ENCODE assay signal across 15 mouse cellular contexts in genomic region chr11:55021458-55021857, GRCm38 (mm10). TPM values are rescaled to one million over a fixed set of nuclear protein-coding genes. Genes with fewer than 3 reads are reported as not detected.
A peak's percentile ranks its signal among the peaks of the same experiment; 100 is the strongest.
DNase-seq lines count a peak whose midpoint lies in the region; ATAC-seq and TF ChIP-seq lines count a peak whose summit lies in the region.
"Had no signal": no experiment of that assay in that cellular context is flagged by ENCODE, and none has a peak within 500 bp of the region (broad histone marks: within the 10 kb centered on the region; RNA-seq: fewer than 3 reads in every experiment).

No protein-coding gene starts in this region.

- no peaks in the 10 kb centered on the region for H3K9me3 ChIP-seq in heart, embryonic 13.5 days
- H3K9me3 ChIP-seq in heart, embryonic 15.5 days (replicated peaks), result no peaks in the 10 kb centered on the region
- no peaks in the 10 kb centered on the region for H3K9me3 ChIP-seq in stomach, embryonic 14.5 days (ENCODE audit: control insufficient read depth, low read depth, low read length)

- H3K4me3 ChIP-seq in heart, embryonic 13.5 days, result no peak overlapping the region
- H3K4me3 ChIP-seq in layer of hippocampus, adult 2 months, result no peak overlapping the region
- no peak overlapping the region for H3K4me3 ChIP-seq in heart, embryonic 15.5 days
- H3K4me3 ChIP-seq in stomach, embryonic 14.5 days (ENCODE audit: low read depth, low read length), result no peak overlapping the region
- H3K4me3 ChIP-seq in thymus, adult 2 months (ENCODE audit: control insufficient read depth, insufficient read depth, low read length), result no peak overlapping the region
- H3K4me3 ChIP-seq: erythroblast, embryonic 14.5 days had no signal

- peaks cover 98% of the 10 kb centered on the region for H3K4me1 ChIP-seq in heart, embryonic 13.5 days
- peaks cover 99% of the 10 kb centered on the region for H3K4me1 ChIP-seq in heart, embryonic 15.5 days (replicated peaks)
- H3K4me1 ChIP-seq in stomach, embryonic 14.5 days (ENCODE audit: control insufficient read depth, insufficient read depth, low read length), result peaks cover 62% of the 10 kb centered on the region
- H3K4me1 ChIP-seq in thymus, adult 2 months (replicated peaks; ENCODE audit: control insufficient read depth, insufficient read depth, low read length), result peaks cover 33% of the 10 kb centered on the region

- H3K9ac ChIP-seq in heart, embryonic 13.5 days, result peak overlapping the region; percentile 68
- H3K9ac ChIP-seq in heart, embryonic 15.5 days, result no peak overlapping the region
- no peak overlapping the region for H3K9ac ChIP-seq in stomach, embryonic 14.5 days (replicated peaks; ENCODE audit: low read depth, low read length)

- TF ChIP-seq CTCF in layer of hippocampus, adult 2 months (conservative IDR thresholded peaks at IDR 0.05), result no peak
- TF ChIP-seq CTCF in thymus, adult 2 months (IDR thresholded peaks at IDR 0.05; ENCODE audit: borderline replicate concordance, control insufficient read depth, extremely low read depth, insufficient read depth, low read length, poor library complexity), result no peak

- H3K27me3 ChIP-seq in heart, embryonic 13.5 days (replicated peaks), result no peaks in the 10 kb centered on the region
- H3K27me3 ChIP-seq in heart, embryonic 15.5 days, result no peaks in the 10 kb centered on the region
- no peaks in the 10 kb centered on the region for H3K27me3 ChIP-seq in stomach, embryonic 14.5 days (ENCODE audit: control insufficient read depth, insufficient read depth, low read length)
- H3K27me3 ChIP-seq in thymus, adult 2 months (ENCODE audit: control insufficient read depth, insufficient read depth, low read length), result no peaks in the 10 kb centered on the region

- TF ChIP-seq POLR2A in thymus, adult 2 months (IDR thresholded peaks at IDR 0.05; ENCODE audit: control insufficient read depth, extremely low read depth, insufficient read depth, low read length, poor library complexity), result no peak

- peaks cover 71% of the 10 kb centered on the region for H3K36me3 ChIP-seq in heart, embryonic 13.5 days
- peaks cover 29% of the 10 kb centered on the region; the same call in 1 of the 2 replicates for H3K36me3 ChIP-seq in heart, embryonic 15.5 days
- peaks cover 45% of the 10 kb centered on the region for H3K36me3 ChIP-seq in stomach, embryonic 14.5 days (ENCODE audit: control insufficient read depth, insufficient read depth, low read length)
- H3K36me3 ChIP-seq in thymus, adult 2 months (ENCODE audit: control insufficient read depth, insufficient read depth, low read length), result no peaks in the 10 kb centered on the region

- no peak for ATAC-seq in heart, embryonic 13.5 days (ENCODE audit: extremely low read depth, insufficient number of reproducible peaks, low FRiP score, low TSS enrichment)
- ATAC-seq in heart, embryonic 15.5 days (replicated peaks; ENCODE audit: insufficient number of reproducible peaks, insufficient read depth, low FRiP score, low read depth), result no peak
- ATAC-seq in stomach, embryonic 14.5 days (ENCODE audit: insufficient number of reproducible peaks, insufficient read depth, low FRiP score, low read depth), result no peak
- ATAC-seq: activated CD4-positive, CD25-positive, alpha-beta regulatory T cell, adult 4 months; midbrain, embryonic 16.5 days had no signal

- DNase-seq in heart, adult 8-10 months (ENCODE audit: low spot score), result no peak
- DNase-seq in layer of hippocampus, adult 2 months (ENCODE audit: low spot score in 2 of 2), result no peak
- DNase-seq in layer of hippocampus, adult 9-11 months, result no peak
- no peak for DNase-seq in thymus, adult 2 months
- DNase-seq: cerebellum, adult 11 months; kidney, postnatal 36 days; liver; thymus, postnatal 14 days had no signal

- peak overlapping the region; percentile 56; the same call in 1 of the 2 replicates for H3K4me2 ChIP-seq in heart, embryonic 13.5 days
- H3K4me2 ChIP-seq in heart, embryonic 15.5 days, result no peak overlapping the region
- no peak overlapping the region for H3K4me2 ChIP-seq in stomach, embryonic 14.5 days (replicated peaks; ENCODE audit: low read depth, low read length)

- peak overlapping the region; percentile 98 for H3K27ac ChIP-seq in heart, embryonic 13.5 days (replicated peaks)
- H3K27ac ChIP-seq in layer of hippocampus, adult 2 months, result peak overlapping the region; percentile 81; the same call in 1 of the 2 replicates
- peak overlapping the region; percentile 98 for H3K27ac ChIP-seq in heart, embryonic 15.5 days
- H3K27ac ChIP-seq in stomach, embryonic 14.5 days (ENCODE audit: low read length), result peak overlapping the region; percentile 99; the same call in 1 of the 2 replicates
- no peak overlapping the region for H3K27ac ChIP-seq in thymus, adult 2 months (ENCODE audit: control insufficient read depth, insufficient read depth, low read length)

RNA-seq across cellular contexts. Expression of gene Anxa6, which starts 11.8 kb away (rescaled TPM):
- polyA plus RNA-seq in heart, embryonic 13.5 days (2015; fragmentation: Nextera tagmentation; extraction: Ambion mirVana), result 315 and 354 TPM in 2 replicates
- total RNA-seq in heart, adult 8-10 months (2022), result 100 to 1,000 TPM; 202 to 217 (median 212) TPM
- 100 to 1,000 TPM; 100 to 103 TPM for total RNA-seq in layer of hippocampus, adult 2 months (2021)
- 315 and 367 TPM in 2 replicates for polyA plus RNA-seq in heart, embryonic 15.5 days (2015; fragmentation: Nextera tagmentation; extraction: Ambion mirVana)
- polyA plus RNA-seq in stomach, embryonic 14.5 days (2014; fragmentation: Nextera tagmentation; extraction: Ambion mirVana), result 400 and 419 TPM in 2 replicates
- polyA plus RNA-seq in thymus, adult 2 months (2012; rRNA removed), result 121 and 130 TPM in 2 replicates

RNA-seq across cellular contexts. Expression of gene Ccdc69, which starts 56.5 kb away (rescaled TPM):
- 18.8 and 20.8 TPM in 2 replicates for polyA plus RNA-seq in heart, embryonic 13.5 days (2015; fragmentation: Nextera tagmentation; extraction: Ambion mirVana)
- total RNA-seq in heart, adult 8-10 months (2022), result 1 to 10 TPM; 5.9 to 9.4 (median 6.5) TPM
- total RNA-seq in layer of hippocampus, adult 2 months (2021), result under 1 TPM in 1 of 2 experiments, not detected in 1; 0.42 TPM
- 17.6 and 21.4 TPM in 2 replicates for polyA plus RNA-seq in heart, embryonic 15.5 days (2015; fragmentation: Nextera tagmentation; extraction: Ambion mirVana)
- polyA plus RNA-seq in stomach, embryonic 14.5 days (2014; fragmentation: Nextera tagmentation; extraction: Ambion mirVana), result 1.8 and 3.2 TPM in 2 replicates
- 13.9 and 16.5 TPM in 2 replicates for polyA plus RNA-seq in thymus, adult 2 months (2012; rRNA removed)
- polyA plus RNA-seq: erythroblast, embryonic 14.5 days; neural tube, embryonic 14.5 days had no signal

RNA-seq across cellular contexts. Expression of gene Tnip1, which starts 58.7 kb away (rescaled TPM):
- 18.6 and 21.2 TPM in 2 replicates for polyA plus RNA-seq in heart, embryonic 13.5 days (2015; fragmentation: Nextera tagmentation; extraction: Ambion mirVana)
- total RNA-seq in heart, adult 8-10 months (2022), result 10 to 100 TPM; 30.7 to 41.6 (median 35.2) TPM
- total RNA-seq in layer of hippocampus, adult 2 months (2021), result 10 to 100 TPM; 33.0 to 33.1 TPM
- polyA plus RNA-seq in heart, embryonic 15.5 days (2015; fragmentation: Nextera tagmentation; extraction: Ambion mirVana), result 20.3 and 24.3 TPM in 2 replicates
- 21.0 and 21.4 TPM in 2 replicates for polyA plus RNA-seq in stomach, embryonic 14.5 days (2014; fragmentation: Nextera tagmentation; extraction: Ambion mirVana)
- polyA plus RNA-seq in thymus, adult 2 months (2012; rRNA removed), result 114 and 121 TPM in 2 replicates
